Mouse (Mus musculus) ovary, postnatal 10 days (tissue): ENCODE measurements around the gene Ttc27.

ENCODE experiments used
- DNase-seq: peaks from one replicate; pipeline ENCODE4 v3.0.0; 2022; ENCODE audit warnings: low spot score

The Ttc27 gene

DNA sequence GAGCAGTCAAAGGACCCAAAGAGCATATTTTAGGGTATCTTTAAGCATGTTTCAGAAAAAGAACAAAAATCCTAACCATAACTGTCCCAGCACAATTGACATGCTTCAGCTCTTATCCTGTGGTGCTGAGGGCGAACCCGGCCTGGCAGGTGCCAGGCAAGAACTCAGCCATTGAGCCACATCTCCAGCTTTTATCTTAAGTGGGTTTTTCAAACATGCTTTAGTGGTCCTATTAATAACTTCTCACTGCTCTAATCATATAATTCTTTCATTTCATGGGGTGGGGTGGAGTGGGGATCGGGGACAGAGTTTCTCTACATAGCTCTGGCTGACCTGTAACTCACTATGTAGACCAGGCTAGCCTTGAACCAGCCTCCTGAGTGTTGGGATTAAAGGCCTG is 125.1 kb downstream of the Ttc27 start:
- DNase-seq = no peak

DNA sequence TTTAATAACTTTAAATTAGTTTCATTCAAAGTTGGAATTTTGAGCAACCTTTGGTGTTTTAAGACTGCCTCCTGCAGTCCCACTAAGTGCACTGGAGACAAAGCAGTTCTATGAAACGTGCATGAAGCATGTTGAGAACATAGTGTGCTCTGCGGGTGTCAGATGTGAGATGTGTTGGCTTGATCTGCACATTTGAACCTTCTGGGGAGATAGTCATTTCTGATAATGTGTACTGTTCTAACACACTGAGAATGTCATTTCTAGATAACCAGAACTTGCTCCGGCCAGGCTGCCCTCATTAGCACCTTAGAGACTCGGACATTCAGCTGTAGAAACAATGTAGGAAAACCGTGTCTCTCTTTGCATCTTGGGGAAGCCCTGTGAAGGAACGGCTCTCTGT is 126.0 kb downstream of the Ttc27 start:
- no peak for DNase-seq

DNA sequence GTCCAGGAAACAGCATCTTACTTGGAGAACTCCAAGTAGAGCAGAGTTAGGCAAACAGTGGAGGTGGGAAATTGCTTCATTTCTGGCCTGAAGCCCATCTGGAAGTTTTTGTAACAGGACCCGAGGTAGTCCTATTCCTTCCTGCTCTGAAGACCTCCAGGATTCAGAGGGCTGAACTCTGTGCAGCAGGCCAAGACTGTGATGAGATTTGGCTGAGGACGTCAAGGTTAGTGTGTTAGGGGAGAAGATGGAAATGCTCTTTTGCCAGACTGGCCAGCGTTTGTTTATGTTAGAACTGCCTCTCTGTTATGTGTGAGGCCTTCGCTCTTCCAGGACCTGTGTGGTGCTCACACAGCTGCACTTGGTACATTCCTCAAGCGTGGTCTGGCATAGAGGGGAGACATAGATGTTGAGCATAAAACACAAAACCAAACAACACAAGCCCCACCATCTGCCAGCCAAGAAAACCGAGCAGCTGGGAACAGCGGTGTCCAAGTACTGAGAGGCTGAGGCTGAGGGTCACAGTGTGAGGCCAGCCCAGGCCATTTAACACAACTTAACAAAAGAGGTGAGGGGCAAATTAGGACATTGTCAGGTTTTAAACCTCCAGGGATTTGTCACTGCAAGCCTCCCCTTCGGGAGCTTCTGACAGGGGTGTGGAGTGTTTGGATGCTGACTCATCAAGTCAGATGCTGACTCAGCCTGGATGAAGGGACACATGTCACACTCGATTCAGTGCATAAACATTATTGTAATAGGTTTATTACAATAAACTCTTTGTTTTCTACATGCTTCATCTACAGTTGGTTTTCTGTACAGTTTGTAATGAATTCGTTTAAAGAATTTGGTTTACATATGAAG is 128.7 kb downstream of the Ttc27 start:
- no peak for DNase-seq

DNA sequence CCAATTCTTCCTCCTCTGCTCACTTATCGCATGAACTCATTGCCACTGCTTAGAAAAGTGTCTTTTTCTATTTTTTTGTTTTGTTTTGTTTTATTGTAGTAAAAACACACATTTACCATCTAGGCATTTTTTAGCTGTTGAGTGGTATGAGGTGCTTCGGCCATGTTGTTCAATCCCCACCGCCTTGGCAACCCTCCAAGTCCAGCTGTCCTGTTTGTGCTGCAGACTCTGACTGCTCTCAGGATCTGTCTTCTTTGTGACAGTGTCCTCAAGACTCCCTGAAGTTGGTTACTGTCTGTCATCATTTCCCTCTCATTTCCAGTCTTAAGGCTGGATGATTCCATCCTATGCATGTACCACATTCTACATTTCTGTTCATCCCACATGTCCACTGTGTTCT is 132.7 kb downstream of the Ttc27 start:
- no peak for DNase-seq

DNA sequence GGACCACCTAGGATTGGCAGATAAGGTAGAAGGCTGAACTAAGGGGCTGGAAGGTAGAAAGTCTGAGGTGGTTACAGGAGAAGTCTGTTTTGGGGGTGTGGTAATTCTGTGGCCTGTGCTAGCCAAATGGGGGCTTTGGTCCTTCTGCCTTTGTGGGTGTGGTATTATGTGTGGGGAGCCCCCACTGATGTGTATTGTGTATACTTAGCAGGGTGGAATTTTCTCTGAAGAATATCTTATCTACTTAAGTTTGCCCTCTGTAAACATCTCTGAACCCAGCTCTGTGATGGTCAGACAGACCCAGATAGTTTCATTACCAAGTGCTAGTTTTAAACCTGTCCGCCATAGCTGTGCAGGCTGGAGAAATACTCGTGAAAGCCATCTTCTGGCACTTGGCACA is 141.8 kb downstream of the Ttc27 start:
- no peak for DNase-seq

DNA sequence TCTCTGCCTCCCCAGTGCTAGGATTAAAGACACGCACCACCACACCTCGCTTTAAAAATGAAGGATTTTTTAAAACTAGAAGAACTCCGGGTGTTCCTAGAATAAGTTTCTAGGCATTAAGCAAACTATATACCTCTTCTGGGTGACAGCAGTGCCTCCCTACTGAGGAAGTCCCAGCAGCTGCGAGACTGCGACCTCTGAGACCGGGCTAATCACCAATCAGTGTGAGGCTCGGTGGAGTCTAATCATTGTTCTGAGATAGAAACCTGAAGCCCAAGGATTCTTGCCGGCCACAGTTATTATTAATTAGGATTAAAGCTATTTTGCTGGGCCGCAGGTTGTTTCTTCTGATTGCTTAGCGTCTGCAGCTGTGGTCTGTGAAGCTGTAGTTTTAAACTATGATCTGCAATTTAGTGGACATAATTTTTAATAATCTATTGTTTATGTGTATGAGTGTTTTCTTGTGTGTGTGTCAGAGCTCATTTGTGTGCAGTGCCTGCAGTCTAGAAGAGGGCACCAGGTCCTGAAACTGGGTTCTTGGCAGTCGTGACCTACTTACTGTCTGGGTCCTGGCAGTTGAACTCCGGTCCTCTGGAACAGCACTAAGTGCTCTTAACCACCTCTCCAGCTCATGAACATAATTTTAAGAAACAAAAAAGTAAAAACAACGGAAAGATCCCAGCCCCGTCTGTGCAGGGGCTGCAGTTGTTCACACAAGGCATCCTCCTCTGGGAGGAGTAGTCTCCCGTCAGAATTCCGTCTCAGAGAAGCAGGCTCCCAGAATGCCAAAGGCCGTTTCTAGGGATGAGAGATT is 142.9 kb downstream of the Ttc27 start:
- no peak for DNase-seq

DNA sequence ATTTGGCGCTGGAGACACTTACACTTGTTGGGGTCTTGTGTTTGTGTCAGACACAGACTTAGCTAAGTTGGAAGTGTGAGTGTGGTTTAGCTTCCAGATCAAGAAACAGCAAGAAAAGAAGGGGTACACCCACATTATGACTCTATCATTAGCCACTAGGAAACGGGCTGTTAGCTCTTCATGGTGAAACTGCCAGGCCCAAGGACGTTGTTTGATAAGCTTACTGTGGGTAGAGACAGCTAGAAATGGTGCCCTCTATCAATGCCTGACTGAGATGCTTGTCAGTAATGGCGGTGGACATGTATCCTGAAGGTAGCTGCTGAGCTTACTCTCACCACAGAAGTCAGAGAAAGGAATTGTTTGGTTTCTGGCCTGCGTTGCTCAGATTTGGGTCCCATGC is 146.3 kb downstream of the Ttc27 start:
- DNase-seq = no peak

DNA sequence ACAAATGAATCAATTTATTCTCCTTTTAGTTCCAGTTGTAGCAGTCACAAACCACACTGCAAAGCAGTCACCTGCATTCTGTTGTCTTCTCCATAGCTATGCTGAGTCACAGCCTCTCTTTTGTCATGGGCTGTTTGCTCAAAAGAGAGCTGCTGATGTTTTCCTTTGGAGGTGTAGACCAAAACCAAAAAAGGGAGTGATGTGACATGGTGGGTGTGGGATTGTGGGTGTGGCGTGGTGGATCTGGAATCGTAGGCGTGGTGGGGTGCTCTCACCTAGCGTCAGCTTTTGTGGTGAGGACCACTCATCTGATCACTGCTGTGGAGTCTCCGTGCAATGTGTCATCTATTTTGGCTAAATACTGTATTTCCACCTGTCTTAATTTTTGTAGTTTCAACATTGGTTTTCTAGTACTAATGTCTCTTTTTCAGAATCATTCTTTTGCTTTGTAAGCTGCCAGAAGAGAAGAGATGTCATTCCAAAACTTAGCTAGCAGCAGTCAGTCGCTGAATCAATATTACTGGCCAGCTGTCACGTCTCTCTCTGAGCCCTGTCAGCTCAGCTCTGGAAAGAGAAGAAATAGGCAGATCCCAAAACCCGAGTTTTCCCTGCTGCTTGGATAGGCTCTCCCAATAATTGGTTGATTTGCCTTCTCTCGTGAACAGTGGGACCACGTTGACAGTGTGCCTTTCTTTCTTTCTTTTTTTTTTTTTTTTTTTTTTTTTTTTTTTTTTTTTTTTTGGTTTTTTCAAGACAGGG is 147.4 kb downstream of the Ttc27 start:
- DNase-seq = no peak

DNA sequence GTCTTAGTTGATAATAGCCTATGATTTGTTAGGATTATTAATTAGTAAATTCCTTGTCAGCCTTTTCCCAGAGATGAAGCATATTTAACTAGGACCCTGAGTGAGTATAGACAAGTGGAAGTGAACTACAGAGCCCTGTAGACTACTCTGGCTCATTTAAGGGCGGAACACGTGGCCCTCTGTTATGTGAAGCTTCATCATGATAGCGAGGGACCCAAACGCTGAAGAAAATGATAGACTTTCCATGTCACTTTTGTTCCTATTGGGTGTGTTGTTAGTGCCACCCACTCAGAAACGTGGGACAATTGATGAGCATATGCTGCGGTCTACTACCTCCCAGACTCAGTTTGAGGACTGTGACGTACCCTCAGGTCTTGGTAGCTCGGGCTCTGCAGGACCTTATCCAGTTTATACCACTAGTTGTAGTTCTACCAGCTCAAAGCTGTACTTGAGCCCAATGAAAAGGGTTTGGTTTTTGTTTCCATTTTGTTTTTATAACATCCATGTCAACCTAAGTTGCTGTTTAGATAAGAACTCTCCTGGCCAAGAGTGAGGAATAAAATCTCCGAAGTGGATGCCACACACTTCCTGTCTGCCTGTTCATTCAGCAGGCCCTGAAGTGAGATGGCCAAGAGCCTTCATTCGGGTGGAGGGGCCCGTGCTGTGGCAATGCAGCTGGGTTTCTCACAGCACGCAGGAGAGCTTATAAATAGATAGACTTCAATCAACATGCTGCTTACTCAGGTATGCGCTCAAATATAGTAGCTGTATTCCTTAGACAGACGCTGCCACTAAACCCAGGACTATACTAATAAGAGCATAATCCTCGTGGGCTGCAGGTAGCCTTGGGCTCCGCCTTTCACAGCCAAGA is 148.4 kb downstream of the Ttc27 start:
- no peak for DNase-seq

DNA sequence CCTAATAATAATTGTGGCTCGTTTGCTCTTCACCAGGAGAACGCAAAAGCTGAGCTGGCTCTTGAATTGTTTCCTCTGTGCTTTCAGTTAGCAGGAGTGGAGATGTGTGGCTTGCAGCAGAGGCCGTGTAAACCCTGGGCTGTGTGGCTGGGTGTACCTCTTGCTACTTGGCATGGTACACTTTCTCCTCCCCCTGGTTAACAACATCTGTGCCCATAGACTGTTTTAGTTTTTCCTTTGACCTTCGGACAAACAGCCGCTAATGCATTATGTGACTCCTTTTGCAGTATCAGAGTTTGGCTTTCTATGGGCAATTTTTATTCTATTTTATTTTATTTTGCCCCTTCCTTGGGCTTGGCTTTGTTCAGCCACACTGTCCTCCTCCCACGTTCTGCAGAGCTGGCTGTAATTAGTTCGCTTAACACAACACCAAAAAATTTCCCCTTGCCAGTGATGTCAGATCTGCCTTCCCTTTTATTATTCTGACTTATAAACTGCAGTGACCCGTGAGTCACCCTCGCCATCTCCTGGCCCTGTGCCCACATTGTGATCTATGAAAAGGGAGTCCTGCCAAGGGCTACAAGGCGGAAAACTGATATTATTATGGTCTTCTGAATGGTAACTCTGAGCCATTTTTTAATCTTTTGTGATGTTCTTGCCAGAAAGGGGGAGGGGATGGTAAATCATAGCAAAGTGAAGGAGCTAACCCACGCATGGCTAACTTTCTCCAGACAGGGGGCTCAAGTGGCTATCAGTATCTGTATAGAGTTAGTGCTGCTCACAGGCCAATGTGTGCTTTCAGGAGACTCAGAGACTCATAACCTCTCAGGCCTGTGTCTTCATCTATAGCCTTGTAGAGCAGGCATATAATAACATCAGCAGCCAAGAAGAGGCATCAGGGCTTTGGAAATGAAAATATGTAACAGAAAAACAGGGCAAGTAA is 149.3 kb downstream of the Ttc27 start:
- DNase-seq = peak; percentile 50

DNA sequence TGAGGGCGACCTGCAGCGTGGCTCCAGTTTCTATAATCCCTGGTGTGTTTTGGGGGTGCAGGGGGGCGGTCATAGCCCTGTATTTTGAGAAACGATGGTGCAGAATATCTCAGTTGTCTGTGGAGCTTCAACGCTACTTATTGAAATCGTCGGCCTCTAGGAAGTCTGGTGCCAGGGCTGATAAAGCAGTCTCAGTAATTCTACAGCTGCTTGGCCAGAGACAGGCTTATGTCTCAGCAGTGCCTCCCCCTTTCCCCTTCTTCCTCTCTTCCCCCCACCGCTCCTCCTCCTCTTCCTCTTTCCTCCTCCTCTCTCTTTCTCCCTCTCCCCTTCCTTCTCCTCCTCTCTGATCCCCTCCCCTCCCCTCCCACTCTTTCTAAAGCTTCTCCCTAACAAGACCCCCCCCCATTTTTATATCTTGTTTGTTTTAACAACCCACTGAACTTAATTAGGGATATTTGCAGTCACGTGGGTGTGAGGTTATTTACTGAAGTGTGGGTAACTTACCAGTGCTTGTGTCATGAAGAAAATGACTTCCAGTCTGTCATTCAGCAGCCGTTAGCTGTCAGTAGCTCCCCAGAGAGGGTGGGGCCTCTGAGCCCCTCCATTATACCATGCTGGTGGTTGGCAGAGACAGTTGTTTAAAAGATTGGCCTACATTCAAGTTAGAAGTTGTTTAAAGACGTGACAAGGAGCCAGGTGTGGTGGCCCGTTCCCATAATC is 150.8 kb downstream of the Ttc27 start:
- no peak for DNase-seq

DNA sequence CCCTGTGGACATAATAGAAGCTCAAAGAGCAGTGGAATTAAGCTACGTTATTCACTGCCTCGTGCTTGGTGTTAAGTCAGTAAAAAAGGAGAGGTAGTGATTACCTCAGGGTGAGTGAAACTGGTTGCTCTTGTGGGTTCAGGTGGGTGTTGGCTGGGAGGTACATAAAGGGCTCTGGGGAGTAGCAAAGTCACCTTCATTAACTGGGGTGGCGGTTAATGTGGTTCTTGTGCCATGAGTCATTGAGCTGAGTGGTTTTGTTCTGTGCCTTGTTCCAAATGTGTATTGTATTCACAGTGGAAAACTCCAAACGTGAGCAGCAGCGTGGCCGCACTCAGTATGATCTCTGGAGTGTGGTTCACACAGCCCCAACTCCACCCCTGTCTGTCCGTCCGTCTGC is 152.0 kb downstream of the Ttc27 start:
- DNase-seq = no peak

DNA sequence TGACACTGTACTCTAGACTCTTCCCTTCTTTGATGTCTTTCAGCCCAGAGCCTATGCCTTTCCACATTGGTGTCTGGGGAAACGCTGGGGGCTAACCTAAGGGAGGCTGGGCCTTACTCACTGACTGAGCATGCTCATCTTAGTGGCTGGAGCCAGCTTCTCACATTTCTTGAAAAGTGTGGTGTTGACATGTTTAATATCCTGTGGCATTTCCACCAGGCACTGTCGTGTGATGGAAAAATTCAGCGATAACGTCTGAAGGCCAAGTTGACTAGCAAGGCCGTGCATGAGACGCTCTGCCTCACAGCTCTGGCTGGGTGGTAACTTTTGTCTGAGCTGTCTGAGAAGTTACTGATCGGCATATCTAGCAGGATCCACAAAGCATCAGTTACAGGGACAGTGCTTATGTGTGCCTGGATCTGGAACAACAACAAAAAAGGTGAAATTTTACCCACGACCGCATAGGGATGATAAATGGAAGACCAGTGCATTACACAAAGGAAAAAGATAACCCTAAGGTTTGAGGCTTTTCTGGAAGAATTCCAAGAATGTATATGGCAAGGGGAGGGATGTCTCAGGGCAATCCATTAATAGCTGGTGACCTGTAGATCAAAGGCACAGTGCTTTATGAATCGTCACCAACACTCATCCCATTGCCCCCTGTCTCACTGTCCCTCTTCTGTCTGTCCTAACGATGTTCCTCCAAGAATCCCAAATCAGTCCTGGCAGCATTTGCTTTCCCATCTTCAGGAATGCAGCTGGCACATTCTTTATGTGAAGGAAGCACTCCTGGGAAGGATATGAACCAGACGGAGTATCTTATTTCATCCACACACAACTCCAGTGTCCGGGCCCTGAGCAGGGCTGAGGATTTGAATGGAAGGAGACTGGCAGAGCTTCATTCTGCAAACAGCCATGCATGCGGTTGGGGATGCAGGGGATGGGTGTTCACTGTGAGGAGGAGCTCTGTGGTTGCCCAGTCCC is 152.9 kb downstream of the Ttc27 start:
- DNase-seq = no peak

DNA sequence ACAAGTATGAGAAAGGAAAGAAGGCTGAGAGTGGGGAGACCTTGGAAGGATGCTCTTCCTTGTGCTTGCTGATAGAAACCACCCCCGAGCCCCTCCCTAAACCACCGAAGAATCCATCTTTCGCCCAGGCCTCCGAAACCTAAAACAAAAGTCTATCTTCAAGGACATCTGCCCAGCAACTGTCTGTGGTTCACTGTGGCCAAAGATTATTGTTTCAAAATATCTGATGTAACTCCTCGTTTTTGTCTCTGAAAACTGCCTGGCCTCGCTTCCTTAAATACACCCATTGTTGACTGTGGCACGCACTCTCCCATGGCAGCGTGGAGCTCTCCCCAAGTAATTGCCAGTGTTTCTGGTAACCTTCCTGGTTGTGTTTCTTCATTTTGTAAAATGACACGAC is 155.0 kb downstream of the Ttc27 start:
- DNase-seq = no peak

DNA sequence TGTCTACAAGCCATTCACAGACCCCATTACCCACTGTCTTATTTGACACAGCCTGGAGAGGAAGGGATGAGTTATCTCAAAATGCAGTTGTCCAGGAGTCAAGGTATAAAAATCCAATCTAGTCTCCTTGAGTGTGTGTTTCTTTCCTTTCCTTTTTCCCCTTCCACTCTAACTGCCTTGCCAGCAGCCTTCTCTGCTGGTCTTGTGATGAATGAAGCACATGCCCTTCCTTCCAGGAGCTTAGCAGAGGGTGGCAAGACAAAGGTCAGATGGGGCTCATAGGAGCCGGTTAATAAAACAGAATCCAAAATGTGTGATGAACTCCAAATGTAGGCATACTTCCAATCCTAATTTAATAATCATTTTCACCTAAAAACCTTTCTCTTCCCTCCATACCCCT is 156.2 kb downstream of the Ttc27 start:
- DNase-seq = no peak

DNA sequence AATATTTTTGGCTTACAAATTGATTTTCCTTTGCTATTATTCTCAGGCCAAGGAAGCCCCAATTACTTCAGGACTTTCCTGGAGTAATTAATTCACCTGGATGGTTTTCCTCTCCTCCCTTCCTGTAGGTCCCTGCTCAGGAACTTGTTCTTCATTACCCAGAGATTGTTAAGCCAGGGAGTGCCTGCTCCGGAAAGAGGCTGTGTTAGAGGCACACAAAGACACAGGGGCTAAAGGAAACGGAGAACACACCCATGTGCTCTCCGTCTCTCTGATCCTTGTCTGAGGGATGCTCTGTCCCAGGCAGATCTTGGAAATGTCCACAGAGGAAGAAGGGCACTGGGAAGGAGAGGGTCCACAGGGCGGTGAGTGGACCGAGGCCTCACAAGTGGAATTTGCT is 158.2 kb downstream of the Ttc27 start:
- no peak for DNase-seq

DNA sequence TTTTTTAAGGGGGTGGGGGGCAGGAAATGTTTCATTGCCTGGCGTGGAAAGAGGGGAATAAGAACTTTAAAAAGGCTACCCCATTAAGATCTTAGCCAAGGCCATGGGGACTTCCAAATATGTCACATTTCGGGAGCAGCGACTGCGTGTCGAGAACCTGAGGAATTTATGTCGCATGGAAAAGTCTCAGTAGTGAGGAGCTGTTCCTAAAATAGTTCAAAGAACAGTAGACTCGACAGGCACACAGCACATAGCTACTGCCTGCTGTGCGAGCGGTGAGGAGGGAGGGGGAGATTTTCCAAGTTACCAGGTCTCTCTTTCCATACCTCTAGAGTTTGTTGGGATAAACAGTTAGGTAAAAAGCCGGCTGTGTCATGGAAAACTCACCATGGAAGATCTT is 159.4 kb downstream of the Ttc27 start:
- DNase-seq = no peak

DNA sequence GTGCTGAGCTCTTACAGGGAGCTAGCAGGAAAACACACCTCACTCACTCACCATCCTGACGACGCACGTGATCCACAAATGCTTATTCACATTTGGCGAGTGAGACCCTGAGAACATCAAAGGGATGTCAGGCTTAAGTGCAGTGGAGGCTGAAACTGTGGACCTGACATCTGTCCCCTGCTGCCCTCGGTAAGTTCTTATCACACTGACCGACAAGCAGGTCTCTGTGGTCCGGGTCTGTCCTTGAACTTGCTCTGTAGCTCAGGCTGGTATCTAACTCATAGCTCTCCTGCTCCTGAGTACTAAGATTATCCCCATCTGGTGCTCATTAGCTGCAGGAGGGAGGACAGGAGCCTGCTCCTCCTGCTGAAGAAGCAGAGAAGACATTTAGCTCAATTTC is 162.2 kb downstream of the Ttc27 start:
- DNase-seq = no peak

DNA sequence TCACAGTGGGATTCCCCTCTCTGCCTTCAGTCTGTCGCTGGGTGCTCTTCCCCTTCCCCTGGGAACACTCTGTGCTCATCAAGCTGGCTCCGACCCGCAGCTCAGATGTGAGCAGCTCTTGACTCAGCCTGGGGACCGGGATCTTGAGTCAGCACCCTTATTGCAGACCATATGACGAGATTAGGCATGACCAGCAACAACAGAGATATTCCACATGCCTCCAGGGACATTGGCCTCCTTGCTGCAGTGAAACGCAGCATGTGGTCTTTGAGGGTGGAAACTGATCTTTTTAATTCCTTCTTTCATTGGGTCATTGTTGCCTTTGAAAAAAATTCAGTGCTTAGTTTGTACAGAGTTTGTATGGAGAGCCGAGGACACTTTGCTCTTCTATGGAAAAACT is 169.5 kb downstream of the Ttc27 start:
- DNase-seq = no peak
